Mouse (Mus musculus): ENCODE results near the gene Reg4.
A peak's percentile ranks its signal among the peaks of the same experiment; 100 is the strongest.

Reg4 gene

DNA sequence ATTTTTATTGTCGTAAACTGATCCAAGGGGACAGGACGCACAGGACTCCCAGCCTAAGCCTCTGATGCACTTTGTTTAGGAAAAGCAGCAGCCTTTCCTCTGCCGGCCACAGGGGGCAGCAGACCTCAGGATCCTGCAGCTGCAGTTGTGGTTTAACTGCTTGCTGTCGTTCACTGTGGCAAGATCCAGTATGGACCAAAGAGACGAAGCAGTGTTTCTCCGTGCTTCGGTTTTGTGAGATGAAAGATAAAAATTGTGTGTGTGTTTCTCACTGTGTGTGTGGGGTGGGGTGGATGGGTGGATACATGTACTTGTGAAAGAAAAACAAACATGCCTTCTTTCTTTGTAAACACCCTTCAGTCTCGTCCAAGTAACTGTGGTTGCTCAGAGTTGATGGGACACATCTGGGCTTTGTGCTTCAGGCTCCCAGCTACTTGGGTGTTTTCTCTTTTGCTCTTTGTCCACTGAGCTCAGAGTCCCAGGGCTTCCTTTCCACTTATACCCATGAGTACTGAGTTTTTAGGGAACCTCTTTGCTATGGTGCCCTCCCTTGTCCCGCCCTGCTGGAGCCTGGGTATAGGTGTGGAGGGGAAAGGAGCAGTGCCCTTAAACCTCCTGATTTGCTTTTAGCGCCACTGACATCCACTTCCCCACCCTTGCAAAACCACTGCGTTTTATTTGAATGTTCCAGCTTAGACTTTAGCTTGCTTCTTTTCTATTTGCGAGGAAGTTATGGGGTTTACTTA, 59.1 kb downstream of the Reg4 start:
- DNase-seq (ENCODE audit: low spot score in 2 of 2) = peak; percentile 60 to 68

DNA sequence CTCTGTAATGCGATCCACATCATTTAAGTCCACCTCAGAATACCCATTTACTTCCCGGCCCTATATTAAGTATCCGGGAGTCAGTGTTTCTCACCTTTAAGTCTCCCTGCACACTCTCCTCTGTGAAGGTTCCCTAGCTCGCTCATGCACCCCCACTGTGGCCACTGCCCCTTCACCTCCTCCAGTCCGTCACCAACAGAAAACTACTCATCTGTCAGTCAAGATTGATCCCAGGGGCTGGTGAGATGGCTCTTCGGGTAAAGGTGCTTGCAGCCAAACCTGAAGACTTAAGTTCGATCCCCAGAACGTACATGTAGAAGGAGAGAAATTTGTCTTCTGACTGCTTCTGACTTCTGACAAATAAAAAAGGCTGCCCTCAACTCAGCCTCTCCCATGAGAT, 60.5 kb downstream of the Reg4 start:
- DNase-seq (ENCODE audit: low spot score in 2 of 2) = no peak

DNA sequence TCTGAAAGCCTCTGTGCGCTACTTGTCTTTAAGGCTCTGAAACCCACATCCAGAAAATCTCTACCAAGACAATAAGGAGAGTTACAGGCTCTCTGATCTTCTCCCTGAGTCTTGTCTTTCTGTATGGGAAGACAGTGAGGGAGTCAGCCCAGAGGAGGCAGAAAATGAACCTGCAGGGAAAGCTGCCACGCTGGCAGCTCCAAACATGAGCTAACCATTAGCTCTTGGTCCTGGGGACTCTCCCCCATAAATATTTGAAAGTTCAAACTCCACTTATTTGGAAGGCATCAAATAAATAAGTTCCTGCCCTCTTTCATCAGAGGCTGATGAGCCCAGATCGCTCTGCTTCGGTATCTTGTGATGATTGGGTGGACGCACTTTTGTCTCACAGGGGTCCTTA, 61.2 kb downstream of the Reg4 start:
- no peak for DNase-seq (ENCODE audit: low spot score in 2 of 2)
